Mouse (Mus musculus): ENCODE data around the gene Foxk2. TPM values are rescaled to one million over a fixed set of nuclear protein-coding genes. Genes with fewer than 3 reads are reported as not detected.
A peak's percentile ranks its signal among the peaks of the same experiment; 100 is the strongest.

Foxk2 gene
- polyA plus RNA-seq, 1 experiment from 2014 or later: 6.5 TPM

DNA sequence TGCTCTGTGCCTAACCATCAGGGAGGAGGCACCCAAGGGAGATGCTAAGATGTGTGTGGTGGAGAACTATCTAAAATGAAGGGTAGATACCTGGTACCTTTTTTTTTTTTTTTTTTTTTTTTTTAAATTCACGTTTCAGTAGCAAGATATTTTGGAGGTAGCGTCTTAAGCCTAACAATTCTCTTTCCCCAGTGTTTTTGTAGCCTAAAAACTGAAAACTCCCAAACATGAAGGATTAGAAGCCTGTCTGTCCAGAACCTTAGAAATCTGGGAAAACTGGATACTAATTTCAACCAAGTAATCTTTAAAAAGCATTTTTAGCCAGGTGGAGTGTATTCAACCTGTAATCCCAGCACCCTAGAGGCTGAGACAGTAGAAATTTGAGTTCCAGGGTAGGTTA is 1.3 kb downstream of the Foxk2 start:
- no peak for ATAC-seq (ENCODE audit: low read depth)
- Histone ChIP-seq H3K4me1 (replicated peaks; ENCODE audit: control insufficient read depth, insufficient read depth, low read length) (peaks cover 10% of the 10 kb centered on the region), H3K9ac (ENCODE audit: low read length) (peak overlapping the region; percentile 96), H3K27me3 (ENCODE audit: control insufficient read depth, insufficient read depth, low read depth, low read length) (no peaks in the 10 kb centered on the region), H3K9me3 (ENCODE audit: control insufficient read depth, low read length) (no peaks in the 10 kb centered on the region), H3K4me2 (ENCODE audit: low read depth, low read length) (peak overlapping the region; percentile 93), H3K27ac (ENCODE audit: low read length) (no peak overlapping the region), H3K36me3 (ENCODE audit: control insufficient read depth, insufficient read depth, low read length) (peaks cover 5% of the 10 kb centered on the region; the same call in 1 of the 2 replicates), H3K4me3 (ENCODE audit: low read length) (peak overlapping the region; percentile 94)
- WGBS: 33% methylated on average over 2 of the region's 2 CpGs

DNA sequence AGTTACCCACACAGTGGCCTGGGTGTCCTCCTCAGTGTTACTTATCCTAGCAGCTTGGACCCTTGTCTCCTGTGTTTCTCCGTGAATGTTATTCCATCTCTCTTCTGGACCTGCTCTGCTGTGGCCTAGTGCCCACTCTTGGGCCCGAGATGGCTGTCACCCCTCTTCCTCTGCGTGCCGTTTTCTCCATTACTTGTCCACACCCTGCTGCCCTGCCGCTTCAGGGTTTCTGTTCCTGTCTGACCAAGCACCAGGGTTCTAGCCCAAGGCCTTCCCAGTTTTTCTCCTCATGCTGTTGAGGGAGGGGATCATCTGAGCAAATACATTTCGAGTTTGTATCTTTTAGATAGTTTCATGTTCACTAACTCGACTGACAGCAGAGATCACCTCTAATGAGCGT is 17.7 kb downstream of the Foxk2 start:
- no peak overlapping the region for H3K9ac ChIP-seq (ENCODE audit: low read length)
- H3K27me3 ChIP-seq (ENCODE audit: control insufficient read depth, insufficient read depth, low read depth, low read length): no peaks in the 10 kb centered on the region
- no peak overlapping the region for H3K4me3 ChIP-seq (ENCODE audit: low read length)
- ATAC-seq (ENCODE audit: low read depth): no peak
- H3K4me2 ChIP-seq (ENCODE audit: low read depth, low read length): no peak overlapping the region
- H3K36me3 ChIP-seq (ENCODE audit: control insufficient read depth, insufficient read depth, low read length): no peaks in the 10 kb centered on the region
- H3K4me1 ChIP-seq (replicated peaks; ENCODE audit: control insufficient read depth, insufficient read depth, low read length): no peaks in the 10 kb centered on the region
- 81% methylated on average over 8 of the region's 8 CpGs for WGBS
- H3K9me3 ChIP-seq (ENCODE audit: control insufficient read depth, low read length): no peaks in the 10 kb centered on the region
- no peak overlapping the region for H3K27ac ChIP-seq (ENCODE audit: low read length)

DNA sequence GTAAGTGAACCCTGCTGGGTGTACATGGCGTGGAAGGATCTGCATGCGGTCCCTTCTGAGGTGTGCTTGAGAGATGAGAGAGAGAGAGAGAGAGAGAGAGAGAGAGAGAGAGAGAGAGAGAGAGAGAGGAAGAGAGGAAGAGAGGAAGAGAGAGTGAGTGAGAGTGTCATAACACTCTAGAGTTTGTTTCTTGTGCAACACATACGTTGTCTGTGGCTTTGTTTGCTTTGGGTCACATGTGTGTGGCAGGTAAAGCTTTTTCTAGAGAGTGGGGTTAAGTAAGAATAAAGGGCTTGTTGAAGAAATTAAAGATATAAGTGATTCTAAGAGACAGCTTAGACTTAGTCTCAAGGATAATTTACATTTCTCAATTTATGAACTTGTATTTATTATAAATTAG is 18.2 kb downstream of the Foxk2 start:
- Histone ChIP-seq H3K27ac (ENCODE audit: low read length) (no peak overlapping the region), H3K4me1 (replicated peaks; ENCODE audit: control insufficient read depth, insufficient read depth, low read length) (no peaks in the 10 kb centered on the region), H3K36me3 (ENCODE audit: control insufficient read depth, insufficient read depth, low read length) (no peaks in the 10 kb centered on the region), H3K9me3 (ENCODE audit: control insufficient read depth, low read length) (no peaks in the 10 kb centered on the region), H3K9ac (ENCODE audit: low read length) (no peak overlapping the region), H3K27me3 (ENCODE audit: control insufficient read depth, insufficient read depth, low read depth, low read length) (no peaks in the 10 kb centered on the region), H3K4me3 (ENCODE audit: low read length) (no peak overlapping the region), H3K4me2 (ENCODE audit: low read depth, low read length) (no peak overlapping the region)
- WGBS: 78% methylated on average over 3 of the region's 3 CpGs
- no peak for ATAC-seq (ENCODE audit: low read depth)

GRCm38 (mm10) chr11:121282911-121283310 is 23.1 kb downstream of the Foxk2 start:
- Histone ChIP-seq H3K36me3 (ENCODE audit: control insufficient read depth, insufficient read depth, low read length) (peaks cover 19% of the 10 kb centered on the region), H3K9ac (ENCODE audit: low read length) (no peak overlapping the region), H3K27me3 (ENCODE audit: control insufficient read depth, insufficient read depth, low read depth, low read length) (no peaks in the 10 kb centered on the region), H3K4me3 (ENCODE audit: low read length) (no peak overlapping the region), H3K27ac (ENCODE audit: low read length) (no peak overlapping the region), H3K4me2 (ENCODE audit: low read depth, low read length) (no peak overlapping the region), H3K9me3 (ENCODE audit: control insufficient read depth, low read length) (no peaks in the 10 kb centered on the region), H3K4me1 (replicated peaks; ENCODE audit: control insufficient read depth, insufficient read depth, low read length) (no peaks in the 10 kb centered on the region)
- no peak for ATAC-seq (ENCODE audit: low read depth)
- 66% methylated on average over 6 of the region's 6 CpGs for WGBS

DNA sequence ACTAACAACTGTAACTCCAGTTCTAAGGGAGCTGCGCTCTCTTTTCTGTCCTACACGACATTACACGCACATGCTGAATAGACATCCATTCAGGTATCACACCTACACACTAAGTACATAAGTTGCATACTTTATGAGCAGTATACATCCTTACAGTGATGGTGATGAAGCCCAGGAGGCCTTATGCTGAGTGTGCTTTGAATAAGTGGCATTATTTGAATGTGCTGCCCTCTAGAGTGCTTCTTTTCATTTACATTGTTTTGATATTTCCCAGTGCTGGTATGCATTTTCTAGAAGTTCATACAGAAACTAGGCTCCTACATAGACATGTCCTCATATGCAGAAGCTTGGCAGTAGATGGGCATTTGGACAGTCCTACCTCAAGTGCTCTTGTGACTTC is 30.1 kb downstream of the Foxk2 start:
- WGBS: 84% methylated on average over 3 of the region's 3 CpGs
- H3K27ac ChIP-seq (ENCODE audit: low read length): no peak overlapping the region

GRCm38 (mm10) chr11:121294771-121295170 is 35.0 kb downstream of the Foxk2 start:
- no peak overlapping the region for H3K9ac ChIP-seq (ENCODE audit: low read length)
- WGBS: 96% methylated on average over 5 of the region's 5 CpGs
- no peak overlapping the region for H3K4me3 ChIP-seq (ENCODE audit: low read length)
- H3K4me1 ChIP-seq (replicated peaks; ENCODE audit: control insufficient read depth, insufficient read depth, low read length): no peaks in the 10 kb centered on the region
- H3K27ac ChIP-seq (ENCODE audit: low read length): no peak overlapping the region
- H3K27me3 ChIP-seq (ENCODE audit: control insufficient read depth, insufficient read depth, low read depth, low read length): no peaks in the 10 kb centered on the region
- no peak for ATAC-seq (ENCODE audit: low read depth)
- peaks cover 35% of the 10 kb centered on the region for H3K36me3 ChIP-seq (ENCODE audit: control insufficient read depth, insufficient read depth, low read length)
- no peak overlapping the region for H3K4me2 ChIP-seq (ENCODE audit: low read depth, low read length)
- H3K9me3 ChIP-seq (ENCODE audit: control insufficient read depth, low read length): no peaks in the 10 kb centered on the region

More for the DNA sequence above, 30.1 kb downstream of the Foxk2 start:
- Histone ChIP-seq H3K4me3 (ENCODE audit: low read length) (no peak overlapping the region), H3K9me3 (ENCODE audit: control insufficient read depth, low read length) (no peaks in the 10 kb centered on the region), H3K4me1 (replicated peaks; ENCODE audit: control insufficient read depth, insufficient read depth, low read length) (no peaks in the 10 kb centered on the region), H3K36me3 (ENCODE audit: control insufficient read depth, insufficient read depth, low read length) (peaks cover 45% of the 10 kb centered on the region), H3K9ac (ENCODE audit: low read length) (no peak overlapping the region), H3K4me2 (ENCODE audit: low read depth, low read length) (no peak overlapping the region), H3K27me3 (ENCODE audit: control insufficient read depth, insufficient read depth, low read depth, low read length) (no peaks in the 10 kb centered on the region)
- no peak for ATAC-seq (ENCODE audit: low read depth)

GRCm38 (mm10) chr11:121298493-121298892 is 38.7 kb downstream of the Foxk2 start:
- no peaks in the 10 kb centered on the region for H3K9me3 ChIP-seq (ENCODE audit: control insufficient read depth, low read length)
- peaks cover 49% of the 10 kb centered on the region for H3K36me3 ChIP-seq (ENCODE audit: control insufficient read depth, insufficient read depth, low read length)
- no peak for ATAC-seq (ENCODE audit: low read depth)
- H3K27me3 ChIP-seq (ENCODE audit: control insufficient read depth, insufficient read depth, low read depth, low read length): no peaks in the 10 kb centered on the region
- WGBS: 88% methylated on average over 8 of the region's 8 CpGs
- H3K27ac ChIP-seq (ENCODE audit: low read length): no peak overlapping the region
- no peak overlapping the region for H3K4me2 ChIP-seq (ENCODE audit: low read depth, low read length)
- H3K4me3 ChIP-seq (ENCODE audit: low read length): no peak overlapping the region
- H3K9ac ChIP-seq (ENCODE audit: low read length): no peak overlapping the region
- no peaks in the 10 kb centered on the region for H3K4me1 ChIP-seq (replicated peaks; ENCODE audit: control insufficient read depth, insufficient read depth, low read length)

- no peak overlapping the region for H3K9ac ChIP-seq (ENCODE audit: low read length)
- no peaks in the 10 kb centered on the region for H3K9me3 ChIP-seq (ENCODE audit: control insufficient read depth, low read length)
- no peak overlapping the region for H3K4me2 ChIP-seq (ENCODE audit: low read depth, low read length)
- H3K4me3 ChIP-seq (ENCODE audit: low read length): no peak overlapping the region
- ATAC-seq (ENCODE audit: low read depth): no peak
- no peaks in the 10 kb centered on the region for H3K4me1 ChIP-seq (replicated peaks; ENCODE audit: control insufficient read depth, insufficient read depth, low read length)
- no peaks in the 10 kb centered on the region for H3K27me3 ChIP-seq (ENCODE audit: control insufficient read depth, insufficient read depth, low read depth, low read length)
- peaks cover 55% of the 10 kb centered on the region for H3K36me3 ChIP-seq (ENCODE audit: control insufficient read depth, insufficient read depth, low read length)
- no peak overlapping the region for H3K27ac ChIP-seq (ENCODE audit: low read length)
- WGBS: 86% methylated on average over 9 of the region's 9 CpGs
Measured at GRCm38 (mm10) chr11:121300265-121300664, 40.5 kb downstream of the Foxk2 start.

- Histone ChIP-seq H3K27me3 (ENCODE audit: control insufficient read depth, insufficient read depth, low read depth, low read length) (no peaks in the 10 kb centered on the region), H3K4me1 (replicated peaks; ENCODE audit: control insufficient read depth, insufficient read depth, low read length) (no peaks in the 10 kb centered on the region), H3K36me3 (ENCODE audit: control insufficient read depth, insufficient read depth, low read length) (peaks cover 55% of the 10 kb centered on the region), H3K9me3 (ENCODE audit: control insufficient read depth, low read length) (peaks cover 6% of the 10 kb centered on the region), H3K27ac (ENCODE audit: low read length) (no peak overlapping the region), H3K4me3 (ENCODE audit: low read length) (no peak overlapping the region), H3K4me2 (ENCODE audit: low read depth, low read length) (no peak overlapping the region), H3K9ac (ENCODE audit: low read length) (no peak overlapping the region)
- no peak for ATAC-seq (ENCODE audit: low read depth)
- 89% methylated on average over 6 of the region's 6 CpGs for WGBS
Measured at GRCm38 (mm10) chr11:121305371-121305770, 45.6 kb downstream of the Foxk2 start.

GRCm38 (mm10) chr11:121306608-121307007 is 46.8 kb downstream of the Foxk2 start:
- 92% methylated on average over 8 of the region's 8 CpGs for WGBS
- no peak for ATAC-seq (ENCODE audit: low read depth)
- Histone ChIP-seq H3K27ac (ENCODE audit: low read length) (no peak overlapping the region), H3K4me1 (replicated peaks; ENCODE audit: control insufficient read depth, insufficient read depth, low read length) (no peaks in the 10 kb centered on the region), H3K36me3 (ENCODE audit: control insufficient read depth, insufficient read depth, low read length) (peaks cover 53% of the 10 kb centered on the region), H3K4me2 (ENCODE audit: low read depth, low read length) (no peak overlapping the region), H3K9ac (ENCODE audit: low read length) (no peak overlapping the region), H3K9me3 (ENCODE audit: control insufficient read depth, low read length) (peaks cover 10% of the 10 kb centered on the region), H3K27me3 (ENCODE audit: control insufficient read depth, insufficient read depth, low read depth, low read length) (no peaks in the 10 kb centered on the region), H3K4me3 (ENCODE audit: low read length) (no peak overlapping the region)

All from lung, embryonic 16.5 days (tissue).